Comparison of ENCODE assay signal across 16 mouse cellular contexts in genomic region chr6:6660072-6660471, GRCm38 (mm10).
"Had no signal": no experiment of that assay in that cellular context is flagged by ENCODE, and none has a peak within 500 bp of the region (broad histone marks: within the 10 kb centered on the region; RNA-seq: fewer than 3 reads in every experiment).

No protein-coding gene starts in this region.

- DNase-seq: retina, postnatal 1 day; right cerebral cortex, adult 18-20 months; right cerebral cortex, postnatal 14 days; right cerebral cortex, postnatal 25 days; right cerebral cortex, postnatal 4 days; spleen, adult 18-20 months; thymus, adult 18-20 months; thymus, adult 2 months; thymus, postnatal 14 days; thymus, postnatal 25 days; thymus, postnatal 36 days; thymus, postnatal 4 days had no signal

- H3K4me1 ChIP-seq: neural tube, embryonic 13.5 days; stomach, embryonic 15.5 days had no signal

- H3K4me3 ChIP-seq: neural tube, embryonic 13.5 days; neural tube, embryonic 15.5 days; stomach, embryonic 15.5 days had no signal

- H3K9ac ChIP-seq: neural tube, embryonic 13.5 days; neural tube, embryonic 15.5 days; stomach, embryonic 15.5 days had no signal

- H3K27ac ChIP-seq: neural tube, embryonic 13.5 days; neural tube, embryonic 15.5 days; stomach, embryonic 15.5 days; stomach, postnatal 0 days had no signal

- H3K9me3 ChIP-seq: neural tube, embryonic 13.5 days; neural tube, embryonic 15.5 days; stomach, embryonic 15.5 days had no signal

- H3K27me3 ChIP-seq: neural tube, embryonic 13.5 days; neural tube, embryonic 15.5 days; stomach, embryonic 15.5 days had no signal

- H3K4me2 ChIP-seq: neural tube, embryonic 13.5 days; neural tube, embryonic 15.5 days; stomach, embryonic 15.5 days had no signal

- H3K36me3 ChIP-seq: neural tube, embryonic 13.5 days; neural tube, embryonic 15.5 days; stomach, embryonic 15.5 days had no signal
